Mouse (Mus musculus): ENCODE measurements around the gene Ajuba. TPM values are rescaled to one million over a fixed set of nuclear protein-coding genes. Genes with fewer than 3 reads are reported as not detected.
A peak's percentile ranks its signal among the peaks of the same experiment; 100 is the strongest.

Gene Ajuba
- total RNA-seq, 2 experiments from 2014 or later = 1.4 to 1.8 TPM

- no peak for TF ChIP-seq CTCF (IDR thresholded peaks at IDR 0.05)
- DNase-seq = no peak
- H3K4me3 ChIP-seq = no peak overlapping the region
- H3K27ac ChIP-seq = no peak overlapping the region
- intact Hi-C loops (cut with DNase I) = no loop called here
Observed at GRCm38 (mm10) chr14:54560527-54561242, 16.7 kb downstream of the Ajuba start.

- Histone ChIP-seq H3K27ac (no peak overlapping the region), H3K4me3 (no peak overlapping the region)
- DNase-seq = no peak
- TF ChIP-seq CTCF (IDR thresholded peaks at IDR 0.05) = no peak
- intact Hi-C loops (cut with DNase I) = no loop called here
Observed at GRCm38 (mm10) chr14:54557330-54557729, 20.0 kb downstream of the Ajuba start.

DNA sequence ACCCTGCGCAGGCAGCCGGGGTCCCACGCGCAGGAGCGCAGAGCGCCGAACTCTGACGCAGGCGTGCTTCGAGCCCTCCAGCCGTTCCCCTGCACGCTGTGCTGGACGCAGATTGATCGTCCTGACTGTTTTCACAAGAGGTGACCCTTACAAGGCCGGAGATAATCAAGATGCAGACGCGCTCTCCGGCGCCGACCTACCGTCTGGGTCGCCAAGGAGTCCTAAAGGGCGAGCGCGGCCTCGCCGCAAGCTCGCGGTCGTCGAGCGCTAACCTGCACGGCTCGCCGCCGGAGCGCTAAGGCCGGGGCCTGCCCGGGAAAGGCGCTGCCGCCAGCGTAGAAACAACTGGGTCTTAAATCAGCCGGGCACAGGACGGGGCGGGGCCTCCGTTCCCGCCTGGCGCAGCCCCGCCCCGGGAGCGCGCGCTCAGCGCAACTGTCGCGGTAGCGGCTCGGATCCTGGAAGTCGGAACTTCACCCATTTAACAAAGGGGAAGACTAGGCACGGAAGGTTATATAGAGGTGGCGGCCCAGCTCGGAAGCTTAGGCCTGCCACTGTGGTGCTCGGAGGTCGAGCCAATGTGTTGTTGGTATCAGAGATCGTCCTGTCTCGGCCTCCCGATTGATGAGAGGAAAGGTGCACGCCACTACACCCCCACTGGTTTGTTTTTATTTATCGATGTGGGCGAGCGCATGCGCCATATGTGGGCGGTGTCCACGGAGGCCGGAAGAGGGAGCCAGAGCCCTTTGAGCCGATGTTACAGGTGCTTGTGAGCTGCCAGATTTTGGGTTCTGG, 23.2 kb downstream of the Ajuba start, which contains the start of gene Haus4:
Gene Haus4, minus strand, starts transcription at position 642 of the 795 bp plus-strand sequence.
- H3K27ac ChIP-seq = peak within 1 kb of the TSS; percentile 87
- DNase-seq = peak; percentile 89
- peak within 1 kb of the TSS; percentile 72 for H3K4me3 ChIP-seq
- intact Hi-C loops (cut with DNase I) = no loop called here
- peak; percentile 58 for TF ChIP-seq CTCF (IDR thresholded peaks at IDR 0.05)

GRCm38 (mm10) chr14:54553454-54553974, 23.8 kb downstream of the Ajuba start:
- TF ChIP-seq CTCF (IDR thresholded peaks at IDR 0.05) = no peak
- intact Hi-C loops (cut with DNase I) = no loop called here
- H3K27ac ChIP-seq = peak overlapping the region; percentile 87
- no peak for DNase-seq
- peak overlapping the region; percentile 72 for H3K4me3 ChIP-seq

- DNase-seq = no peak
- Histone ChIP-seq H3K27ac (no peak overlapping the region), H3K4me3 (no peak overlapping the region)
- intact Hi-C loops (cut with DNase I) = no loop called here
- TF ChIP-seq CTCF (IDR thresholded peaks at IDR 0.05) = no peak
Observed at GRCm38 (mm10) chr14:54544703-54545102, 32.7 kb downstream of the Ajuba start.

- intact Hi-C loops (cut with DNase I) = no loop called here
- DNase-seq = no peak
- no peak overlapping the region for H3K4me3 ChIP-seq
- TF ChIP-seq CTCF (IDR thresholded peaks at IDR 0.05) = no peak
- H3K27ac ChIP-seq = no peak overlapping the region
Observed at GRCm38 (mm10) chr14:54540771-54541170, 36.6 kb downstream of the Ajuba start.

GRCm38 (mm10) chr14:54538580-54538979, 38.8 kb downstream of the Ajuba start:
- intact Hi-C loops (cut with DNase I) = no loop called here
- DNase-seq = no peak
- TF ChIP-seq CTCF (IDR thresholded peaks at IDR 0.05) = peak; percentile 15; the same call in 1 of the 2 replicates
- Histone ChIP-seq H3K27ac (no peak overlapping the region), H3K4me3 (no peak overlapping the region)

GRCm38 (mm10) chr14:54528446-54529111, 48.8 kb downstream of the Ajuba start:
- Histone ChIP-seq H3K27ac (no peak overlapping the region), H3K4me3 (peak overlapping the region; percentile 62)
- peak; percentile 92 for TF ChIP-seq CTCF (IDR thresholded peaks at IDR 0.05)
- intact Hi-C loops (cut with DNase I) = loop anchor here (5.0 kb wide), 2 partner anchors 49 to 109 kb away; partner anchors contain the start of gene Ajuba
- DNase-seq = peak; percentile 82

DNA sequence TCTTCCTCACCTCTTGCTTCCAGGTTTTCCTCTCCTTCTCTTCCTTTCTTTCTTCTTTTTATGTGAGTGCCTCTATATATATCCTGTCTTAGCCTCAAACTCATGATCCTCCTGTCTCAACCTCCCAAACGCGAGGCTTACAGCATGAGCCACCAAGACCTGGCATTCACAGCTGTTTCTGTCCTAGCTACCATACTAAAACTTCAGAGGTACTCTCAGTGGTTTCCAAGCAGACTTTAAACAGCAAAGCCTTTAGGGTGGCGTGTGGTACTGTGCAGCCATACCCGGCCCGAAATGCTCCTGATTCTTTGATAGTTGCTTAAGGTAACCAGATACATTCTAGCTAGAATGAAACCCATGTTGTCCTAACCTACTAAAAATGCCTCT, 49.4 kb downstream of the Ajuba start:
- peak overlapping the region; percentile 62 for H3K4me3 ChIP-seq
- no peak for TF ChIP-seq CTCF (IDR thresholded peaks at IDR 0.05)
- intact Hi-C loops (cut with DNase I) = loop anchor here (5.0 kb wide), 2 partner anchors 49 to 109 kb away; partner anchors contain the start of gene Ajuba

DNA sequence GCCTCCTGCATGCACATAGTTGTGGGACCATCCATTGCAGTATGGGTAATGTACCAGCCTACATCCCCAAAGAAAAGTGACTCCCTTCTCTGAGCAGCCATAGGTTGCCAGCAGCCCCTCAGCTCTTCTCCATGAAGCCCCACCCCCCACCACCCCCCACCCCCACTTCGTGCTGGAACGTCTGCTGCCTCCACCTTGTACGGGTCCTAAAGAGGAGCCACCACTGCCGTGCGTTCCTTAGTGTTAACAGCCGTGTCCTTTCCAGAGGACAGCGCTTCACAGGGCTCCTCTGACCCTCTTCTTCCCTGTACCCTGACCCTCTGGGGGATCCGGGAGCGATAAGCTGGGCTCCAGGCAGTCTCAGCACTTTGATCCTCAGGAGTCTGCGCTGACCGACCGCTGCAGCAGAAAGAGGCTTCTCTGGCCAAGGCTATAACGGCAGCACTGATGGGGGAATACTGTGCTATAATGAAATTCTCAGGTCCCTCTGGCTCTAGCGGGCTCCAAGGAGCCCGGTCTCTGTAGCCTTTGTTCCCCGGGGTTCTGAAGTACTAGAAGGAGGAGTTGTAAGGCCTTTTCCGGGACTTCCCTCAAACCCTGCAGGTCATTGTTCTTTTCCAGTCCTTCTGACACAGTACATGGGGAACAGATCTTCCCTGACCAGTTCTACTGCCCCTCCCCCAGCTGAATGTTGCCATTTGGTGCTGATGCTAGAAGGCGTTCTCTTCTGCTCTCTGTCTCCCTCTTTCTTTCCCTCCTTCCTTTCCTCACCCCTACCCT, 49.9 kb downstream of the Ajuba start:
- no peak overlapping the region for H3K27ac ChIP-seq
- peak overlapping the region; percentile 62 for H3K4me3 ChIP-seq
- peak; percentile 29 for DNase-seq
- intact Hi-C loops (cut with DNase I) = loop anchor here (5.0 kb wide), 2 partner anchors 50 to 110 kb away; partner anchors contain the start of gene Ajuba
- no peak for TF ChIP-seq CTCF (IDR thresholded peaks at IDR 0.05)

More for the DNA sequence above, 49.4 kb downstream of the Ajuba start:
- no peak for DNase-seq
- no peak overlapping the region for H3K27ac ChIP-seq

GRCm38 (mm10) chr14:54523600-54523999, 53.8 kb downstream of the Ajuba start:
- no peak overlapping the region for H3K27ac ChIP-seq
- TF ChIP-seq CTCF (IDR thresholded peaks at IDR 0.05) = peak; percentile 30; the same call in 1 of the 2 replicates
- intact Hi-C loops (cut with DNase I) = no loop called here
- H3K4me3 ChIP-seq = no peak overlapping the region
- DNase-seq = no peak

Small RNA genes within 50 kb of the gene (microRNA-seq; reads per million reads assigned to microRNA genes)
- gene Mir686 = not detected

Other genes with a start within 250 kb of the Ajuba start
- gene Oxa1l, start 216.7 kb downstream of the Ajuba start, total RNA-seq (2021) = 10 to 100 TPM; 49.1 to 54.6 TPM
- 1 to 10 TPM in 1 of 2 experiments, under 1 TPM in 1; 0.56 to 2.0 TPM for gene Slc7a7, start 159.8 kb downstream of the Ajuba start, total RNA-seq (2021)
- gene Mrpl52, start 150.6 kb downstream of the Ajuba start, total RNA-seq (2021) = 100 to 1,000 TPM; 102 to 111 TPM
- 10 to 100 TPM in 1 of 2 experiments, 1 to 10 TPM in 1; 8.5 to 14.0 TPM for gene Mmp14, start 145.9 kb downstream of the Ajuba start, total RNA-seq (2021)
- gene Lrp10, start 113.4 kb downstream of the Ajuba start, total RNA-seq (2021) = 10 to 100 TPM; 27.9 to 36.5 TPM
- not detected for gene Rem2, start 101.5 kb downstream of the Ajuba start, total RNA-seq (2021)
- gene Prmt5, start 60.0 kb downstream of the Ajuba start, total RNA-seq (2021) = 10 to 100 TPM; 32.5 to 34.6 TPM
- gene Haus4, start 22.9 kb downstream of the Ajuba start, total RNA-seq (2021) = 1 to 10 TPM; 3.1 to 3.3 TPM
- 1 to 10 TPM; 2.2 to 4.0 TPM for gene 4931414P19Rik, start 28.4 kb upstream of the Ajuba start, total RNA-seq (2021)
- 100 to 1,000 TPM; 161 to 172 TPM for gene Psmb5, start 40.5 kb upstream of the Ajuba start, total RNA-seq (2021)
- not detected for gene Psmb11, start 43.9 kb upstream of the Ajuba start, total RNA-seq (2021)
- gene Gm17606, start 63.4 kb upstream of the Ajuba start, total RNA-seq (2021) = not detected
- under 1 TPM; 0.46 to 0.53 TPM for gene Cdh24, start 63.8 kb upstream of the Ajuba start, total RNA-seq (2021)
- 10 to 100 TPM in 1 of 2 experiments, 1 to 10 TPM in 1; 7.0 to 11.0 TPM for gene 1700123O20Rik, start 108.7 kb upstream of the Ajuba start, total RNA-seq (2021)
- gene Acin1, start 109.4 kb upstream of the Ajuba start, total RNA-seq (2021) = 10 to 100 TPM; 75.5 to 81.7 TPM
- gene Gm29776, start 121.3 kb upstream of the Ajuba start, total RNA-seq (2021) = not detected
- gene Cebpe, start 134.6 kb upstream of the Ajuba start, total RNA-seq (2021) = not detected
- 10 to 100 TPM; 21.4 to 23.6 TPM for gene Slc7a8, start 204.4 kb upstream of the Ajuba start, total RNA-seq (2021)
- gene Rnf212b, start 236.6 kb upstream of the Ajuba start, total RNA-seq (2021) = 1 to 10 TPM; 1.0 to 5.0 TPM